Mouse (Mus musculus): ENCODE results near the gene Zfp655. TPM values are rescaled to one million over a fixed set of nuclear protein-coding genes. Genes with fewer than 3 reads are reported as not detected.
"Not testable (repeated sequence)": the region's sequence is repeated elsewhere in the genome, so short reads cannot be mapped to it uniquely, and the experiment has no call there.

Zfp655 gene
- polyA plus RNA-seq, 1 experiment, result 33.7 TPM

- not testable (repeated sequence) for H3K4me3 ChIP-seq (ENCODE audit: insufficient read depth, low read depth, low read length); H3K4me1 ChIP-seq (ENCODE audit: control insufficient read depth, insufficient read depth, insufficient read length, low read length); H3K27ac ChIP-seq (replicated peaks; ENCODE audit: low read depth, low read length)
These were observed 42.1 kb downstream of the Zfp655 start for GRCm38 (mm10) chr5:145273568-145273967.

- H3K4me3 ChIP-seq (ENCODE audit: insufficient read depth, low read depth, low read length), result no peak overlapping the region
- H3K27ac ChIP-seq (replicated peaks; ENCODE audit: low read depth, low read length), result no peak overlapping the region
- H3K4me1 ChIP-seq (ENCODE audit: control insufficient read depth, insufficient read depth, insufficient read length, low read length), result no peaks in the 10 kb centered on the region; the same call in 1 of the 2 replicates
These were observed 48.4 kb downstream of the Zfp655 start for GRCm38 (mm10) chr5:145279948-145280347.

- Histone ChIP-seq H3K27ac (replicated peaks; ENCODE audit: low read depth, low read length) (peak within 1 kb of the TSS; percentile 66), H3K4me3 (ENCODE audit: insufficient read depth, low read depth, low read length) (peak within 1 kb of the TSS; percentile 98), H3K4me1 (ENCODE audit: control insufficient read depth, insufficient read depth, insufficient read length, low read length) (no peaks in the 10 kb centered on the region; the same call in 1 of the 2 replicates)
These were observed 49.0 kb downstream of the Zfp655 start, which contains the start of gene Zscan25 for GRCm38 (mm10) chr5:145280371-145281143. TSS of gene Zscan25 (plus strand) at chr5:145280500.

GRCm38 (mm10) chr5:145288382-145288781 lies 56.9 kb downstream of the Zfp655 start:
- Histone ChIP-seq H3K27ac (replicated peaks; ENCODE audit: low read depth, low read length) (no peak overlapping the region), H3K4me3 (ENCODE audit: insufficient read depth, low read depth, low read length) (no peak overlapping the region), H3K4me1 (ENCODE audit: control insufficient read depth, insufficient read depth, insufficient read length, low read length) (no peaks in the 10 kb centered on the region)

GRCm38 (mm10) chr5:145290697-145291096 lies 59.2 kb downstream of the Zfp655 start:
- no peak overlapping the region for H3K27ac ChIP-seq (replicated peaks; ENCODE audit: low read depth, low read length)
- H3K4me3 ChIP-seq (ENCODE audit: insufficient read depth, low read depth, low read length), result no peak overlapping the region
- no peaks in the 10 kb centered on the region for H3K4me1 ChIP-seq (ENCODE audit: control insufficient read depth, insufficient read depth, insufficient read length, low read length)

GRCm38 (mm10) chr5:145292398-145292797 lies 60.9 kb downstream of the Zfp655 start:
- no peak overlapping the region for H3K27ac ChIP-seq (replicated peaks; ENCODE audit: low read depth, low read length)
- H3K4me1 ChIP-seq (ENCODE audit: control insufficient read depth, insufficient read depth, insufficient read length, low read length), result no peaks in the 10 kb centered on the region
- no peak overlapping the region for H3K4me3 ChIP-seq (ENCODE audit: insufficient read depth, low read depth, low read length)

Other genes with a start within 250 kb of the Zfp655 start
- gene Gm4871, start 199.0 kb upstream of the Zfp655 start, polyA plus RNA-seq (2012; ENCODE audit: insufficient read depth, insufficient read length, missing spikeins), result not detected in 2 replicates
- not detected in 2 replicates for gene 1700018F24Rik, start 188.7 kb upstream of the Zfp655 start, polyA plus RNA-seq (2012; ENCODE audit: insufficient read depth, insufficient read length, missing spikeins)
- 91.1 and 112 TPM in 2 replicates for gene Arpc1a, start 147.9 kb upstream of the Zfp655 start, polyA plus RNA-seq (2012; ENCODE audit: insufficient read depth, insufficient read length, missing spikeins)
- gene Kpna7, start 147.7 kb upstream of the Zfp655 start, polyA plus RNA-seq (2012; ENCODE audit: insufficient read depth, insufficient read length, missing spikeins), result not detected in 2 replicates
- 77.2 and 84.9 TPM in 2 replicates for gene Arpc1b, start 117.5 kb upstream of the Zfp655 start, polyA plus RNA-seq (2012; ENCODE audit: insufficient read depth, insufficient read length, missing spikeins)
- 75.0 and 96.2 TPM in 2 replicates for gene Pdap1, start 91.5 kb upstream of the Zfp655 start, polyA plus RNA-seq (2012; ENCODE audit: insufficient read depth, insufficient read length, missing spikeins)
- gene Bud31, start 91.4 kb upstream of the Zfp655 start, polyA plus RNA-seq (2012; ENCODE audit: insufficient read depth, insufficient read length, missing spikeins), result 116 and 156 TPM in 2 replicates
- 17.8 and 18.9 TPM in 2 replicates for gene Ptcd1, start 64.6 kb upstream of the Zfp655 start, polyA plus RNA-seq (2012; ENCODE audit: insufficient read depth, insufficient read length, missing spikeins)
- 7.7 and 10.4 TPM in 2 replicates for gene Cpsf4, start 64.5 kb upstream of the Zfp655 start, polyA plus RNA-seq (2012; ENCODE audit: insufficient read depth, insufficient read length, missing spikeins)
- gene Atp5j2, start 39.7 kb upstream of the Zfp655 start, polyA plus RNA-seq (2012; ENCODE audit: insufficient read depth, insufficient read length, missing spikeins), result 3,242 and 3,801 TPM in 2 replicates
- 5.2 and 8.1 TPM in 2 replicates for gene Zkscan14, start 29.8 kb upstream of the Zfp655 start, polyA plus RNA-seq (2012; ENCODE audit: insufficient read depth, insufficient read length, missing spikeins)
- gene Zkscan5, start 27.2 kb upstream of the Zfp655 start, polyA plus RNA-seq (2012; ENCODE audit: insufficient read depth, insufficient read length, missing spikeins), result 9.5 and 10.1 TPM in 2 replicates
- gene Zscan25, start 48.8 kb downstream of the Zfp655 start, polyA plus RNA-seq (2012; ENCODE audit: insufficient read depth, insufficient read length, missing spikeins), result 2.7 and 4.0 TPM in 2 replicates
- gene Cyp3a57, start 113.6 kb downstream of the Zfp655 start, polyA plus RNA-seq (2012; ENCODE audit: insufficient read depth, insufficient read length, missing spikeins), result not detected in 2 replicates
- not detected in 2 replicates for gene Cyp3a16, start 238.0 kb downstream of the Zfp655 start, polyA plus RNA-seq (2012; ENCODE audit: insufficient read depth, insufficient read length, missing spikeins)